Mouse (Mus musculus) megakaryocyte, embryonic 14.5 days (primary cell): ENCODE results near the gene Zfp865.

ENCODE experiments used
- FLI1 ChIP-seq: IDR thresholded peaks from 2 replicates; pipeline ENCODE4 v1.6.1; 2012; ENCODE audit warnings: low read length, inconsistent platforms, mixed read lengths
- GATA1 ChIP-seq: IDR thresholded peaks from 3 replicates; pipeline ENCODE4 v1.6.1; 2012; ENCODE audit warnings: mixed read lengths, low read length, inconsistent platforms, borderline replicate concordance

DNA sequence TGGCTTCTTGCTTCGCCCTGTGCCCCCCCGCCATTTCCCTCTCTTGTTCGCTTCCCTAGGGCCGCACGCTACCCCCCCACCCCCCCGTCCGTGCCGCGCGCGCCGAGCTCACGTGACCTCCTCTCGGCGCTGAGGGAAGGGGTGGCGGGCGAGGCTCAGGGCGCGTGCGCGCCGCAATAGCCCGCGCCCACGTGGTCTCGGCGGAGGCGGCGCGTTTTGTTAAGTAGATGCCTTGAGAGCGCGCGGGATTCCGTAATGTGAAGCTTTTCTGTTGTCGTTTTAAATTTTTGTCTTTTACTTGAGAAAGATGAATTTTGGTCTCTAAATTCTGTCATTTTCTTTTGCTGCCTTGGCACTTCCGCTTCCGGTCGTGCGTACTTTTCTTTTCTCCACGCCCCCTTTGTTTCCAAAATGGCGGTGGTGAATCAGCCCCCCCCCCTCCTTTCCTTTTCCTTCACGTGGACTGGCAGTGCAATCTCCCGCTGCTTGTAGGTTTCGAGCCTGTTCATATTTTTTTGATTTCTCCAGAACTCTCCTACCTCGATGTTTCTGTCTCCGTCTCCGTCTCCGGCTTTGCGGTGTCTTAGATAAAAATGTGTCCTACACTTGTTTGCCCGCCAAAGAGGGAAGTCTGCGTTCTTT, 42.3 kb downstream of the Zfp865 start:
- no peak for TF ChIP-seq FLI1
- no peak for TF ChIP-seq GATA1
